Mouse (Mus musculus) midbrain, embryonic 13.5 days (tissue): ENCODE data around the gene H2-Ab1. TPM values are rescaled to one million over a fixed set of nuclear protein-coding genes. Genes with fewer than 3 reads are reported as not detected.

Experiments used
- ATAC-seq: fragments of 200-750 bp; cut with Nextera tagmentation; 2 replicates; pipeline ENCODE4 v1.8.0; 2017; ENCODE audit warnings: mild to moderate bottlenecking, moderate TSS enrichment, moderate library complexity
- H3K27ac ChIP-seq: fragments of 300-500 bp; sonication (generic); 2 replicates; pipeline ENCODE4 v1.5.1; 2015; ENCODE audit warnings: inconsistent platforms, mild to moderate bottlenecking, moderate library complexity
- H3K27me3 ChIP-seq: fragments of 300-500 bp; sonication (generic); 2 replicates; pipeline ENCODE4 v1.6.1; 2015; ENCODE audit warnings: mild to moderate bottlenecking, inconsistent platforms
- H3K36me3 ChIP-seq: fragments of 300-500 bp; sonication (generic); 2 replicates; pipeline ENCODE4 v1.6.1; 2015; ENCODE audit warnings: mild to moderate bottlenecking, inconsistent platforms
- H3K4me1 ChIP-seq: fragments of 300-500 bp; sonication (generic); replicated peaks from 2 replicates; pipeline ENCODE4 v1.6.1; 2015; ENCODE audit warnings: inconsistent platforms
- H3K4me2 ChIP-seq: fragments of 300-500 bp; sonication (generic); replicated peaks from 2 replicates; pipeline ENCODE4 v1.6.1; 2015; ENCODE audit warnings: moderate library complexity, mild to moderate bottlenecking, inconsistent platforms
- H3K4me3 ChIP-seq: fragments of 300-500 bp; sonication (generic); replicated peaks from 2 replicates; pipeline ENCODE4 v1.5.1; 2015; ENCODE audit warnings: mild to moderate bottlenecking, inconsistent platforms
- H3K9ac ChIP-seq: fragments of 300-500 bp; sonication (generic); replicated peaks from 2 replicates; pipeline ENCODE4 v1.6.1; 2015; ENCODE audit warnings: mild to moderate bottlenecking, inconsistent platforms
- H3K9me3 ChIP-seq: fragments of 300-500 bp; sonication (generic); 2 replicates; pipeline ENCODE4 v1.6.1; 2016; ENCODE audit warnings: mild to moderate bottlenecking, inconsistent platforms
- WGBS: fragments of 180-500 bp; shearing (Covaris S2); methylation state at CpG from one replicate; pipeline ENCODE4 v1.1.7; 2015; 5-methylcytosine and 5-hydroxymethylcytosine counted together
- polyA plus RNA-seq: library from polyadenylated mRNA; unstranded; fragments of >200 nt; fragmentation: Nextera tagmentation; extraction: Ambion mirVana; gene quantifications from 2 replicates; pipeline ENCODE4 v1.2.1, GENCODE M21; 2015

Gene H2-Ab1
- polyA plus RNA-seq, 1 experiment from 2014 or later = 1.7 TPM

- WGBS = 74% methylated on average over 1 of the region's 1 CpGs
- no peak for ATAC-seq
- Histone ChIP-seq H3K4me2 (no peak overlapping the region), H3K4me1 (peaks cover 3% of the 10 kb centered on the region; the same call in 1 of the 2 replicates), H3K36me3 (no peaks in the 10 kb centered on the region), H3K9me3 (no peaks in the 10 kb centered on the region), H3K27ac (no peak overlapping the region), H3K27me3 (peaks cover 5% of the 10 kb centered on the region; the same call in 1 of the 2 replicates), H3K9ac (no peak overlapping the region), H3K4me3 (no peak overlapping the region)
These were observed 54.7 kb downstream of the H2-Ab1 start for GRCm38 (mm10) chr17:34312185-34312584.

- Histone ChIP-seq H3K4me3 (no peak overlapping the region), H3K9me3 (no peaks in the 10 kb centered on the region), H3K27ac (no peak overlapping the region), H3K9ac (no peak overlapping the region), H3K4me2 (no peak overlapping the region), H3K36me3 (no peaks in the 10 kb centered on the region), H3K27me3 (no peaks in the 10 kb centered on the region), H3K4me1 (peaks cover 3% of the 10 kb centered on the region; the same call in 1 of the 2 replicates)
- WGBS = 39% methylated on average over 3 of the region's 3 CpGs
- ATAC-seq = peak; percentile 57; the same call in 1 of the 2 replicates
These were observed 55.9 kb downstream of the H2-Ab1 start for GRCm38 (mm10) chr17:34313393-34313792.

- no peaks in the 10 kb centered on the region for H3K27me3 ChIP-seq
- no peaks in the 10 kb centered on the region for H3K9me3 ChIP-seq
- no peak overlapping the region for H3K27ac ChIP-seq
- no peak overlapping the region for H3K4me3 ChIP-seq
- no peak for ATAC-seq
- H3K36me3 ChIP-seq = no peaks in the 10 kb centered on the region
- H3K4me2 ChIP-seq = no peak overlapping the region
- H3K4me1 ChIP-seq = peaks cover under 1% of the 10 kb centered on the region; the same call in 1 of the 2 replicates
- no peak overlapping the region for H3K9ac ChIP-seq
- WGBS = 62% methylated on average over 9 of the region's 9 CpGs
These were observed 56.8 kb downstream of the H2-Ab1 start for GRCm38 (mm10) chr17:34314286-34314685.

GRCm38 (mm10) chr17:34315512-34315911 lies 58.0 kb downstream of the H2-Ab1 start:
- Histone ChIP-seq H3K4me2 (no peak overlapping the region), H3K36me3 (no peaks in the 10 kb centered on the region), H3K27me3 (no peaks in the 10 kb centered on the region), H3K9me3 (no peaks in the 10 kb centered on the region), H3K9ac (no peak overlapping the region), H3K4me1 (no peaks in the 10 kb centered on the region), H3K27ac (no peak overlapping the region), H3K4me3 (no peak overlapping the region)
- no peak for ATAC-seq
- WGBS = 93% methylated on average over 1 of the region's 1 CpGs

- no peaks in the 10 kb centered on the region for H3K4me1 ChIP-seq
- no peak overlapping the region for H3K27ac ChIP-seq
- H3K9me3 ChIP-seq = no peaks in the 10 kb centered on the region
- H3K27me3 ChIP-seq = no peaks in the 10 kb centered on the region
- H3K4me3 ChIP-seq = no peak overlapping the region
- no peak for ATAC-seq
- H3K9ac ChIP-seq = no peak overlapping the region
- H3K4me2 ChIP-seq = no peak overlapping the region
- H3K36me3 ChIP-seq = no peaks in the 10 kb centered on the region
- WGBS = 78% methylated on average over 2 of the region's 2 CpGs
These were observed 59.2 kb downstream of the H2-Ab1 start for GRCm38 (mm10) chr17:34316697-34317096.

- WGBS = 62% methylated on average over 2 of the region's 2 CpGs
- H3K9ac ChIP-seq = no peak overlapping the region
These were observed 59.8 kb downstream of the H2-Ab1 start for GRCm38 (mm10) chr17:34317275-34317674.

More at GRCm38 (mm10) chr17:34317275-34317674, 59.8 kb downstream of the H2-Ab1 start:
- Histone ChIP-seq H3K27ac (no peak overlapping the region), H3K4me3 (no peak overlapping the region), H3K9me3 (no peaks in the 10 kb centered on the region), H3K4me1 (no peaks in the 10 kb centered on the region), H3K36me3 (no peaks in the 10 kb centered on the region), H3K4me2 (no peak overlapping the region), H3K27me3 (no peaks in the 10 kb centered on the region)
- no peak for ATAC-seq

Other genes with a start within 250 kb of the H2-Ab1 start
- 20.1 and 24.3 TPM in 2 replicates for gene Ring1, start 233.0 kb upstream of the H2-Ab1 start, polyA plus RNA-seq
- 80.5 and 91.7 TPM in 2 replicates for gene H2-Ke6, start 229.6 kb upstream of the H2-Ab1 start, polyA plus RNA-seq
- gene Slc39a7, start 226.0 kb upstream of the H2-Ab1 start, polyA plus RNA-seq = 176 and 180 TPM in 2 replicates
- 57.9 and 62.7 TPM in 2 replicates for gene Rxrb, start 225.9 kb upstream of the H2-Ab1 start, polyA plus RNA-seq
- gene Col11a2, start 218.3 kb upstream of the H2-Ab1 start, polyA plus RNA-seq = 2.1 and 2.5 TPM in 2 replicates
- gene H2-Oa, start 165.3 kb upstream of the H2-Ab1 start, polyA plus RNA-seq = not detected in 2 replicates
- 13.1 and 15.3 TPM in 2 replicates for gene H2-DMa, start 138.1 kb upstream of the H2-Ab1 start, polyA plus RNA-seq
- gene Brd2, start 135.1 kb upstream of the H2-Ab1 start, polyA plus RNA-seq = 128 and 147 TPM in 2 replicates
- gene H2-DMb2, start 114.4 kb upstream of the H2-Ab1 start, polyA plus RNA-seq = 0.14 and 0.32 TPM in 2 replicates
- gene H2-DMb1, start 104.6 kb upstream of the H2-Ab1 start, polyA plus RNA-seq = 0.43 TPM in 1 of 2 replicates, not detected in the other
- 0.46 and 0.57 TPM in 2 replicates for gene Tap1, start 70.1 kb upstream of the H2-Ab1 start, polyA plus RNA-seq
- gene Psmb9, start 69.9 kb upstream of the H2-Ab1 start, polyA plus RNA-seq = 0.73 and 1.5 TPM in 2 replicates
- 1.5 and 2.4 TPM in 2 replicates for gene Psmb8, start 60.0 kb upstream of the H2-Ab1 start, polyA plus RNA-seq
- gene Tap2, start 54.2 kb upstream of the H2-Ab1 start, polyA plus RNA-seq = 0.50 and 0.55 TPM in 2 replicates
- not detected in 2 replicates for gene H2-Ob, start 18.8 kb upstream of the H2-Ab1 start, polyA plus RNA-seq
- gene H2-Aa, start 30.1 kb downstream of the H2-Ab1 start, polyA plus RNA-seq = 0.28 and 0.41 TPM in 2 replicates
- 1.7 and 2.1 TPM in 2 replicates for gene H2-Eb1, start 48.2 kb downstream of the H2-Ab1 start, polyA plus RNA-seq
- gene H2-Eb2, start 68.0 kb downstream of the H2-Ab1 start, polyA plus RNA-seq = 0.12 TPM in 1 of 2 replicates, not detected in the other
- not detected in 2 replicates for gene Btnl2, start 97.1 kb downstream of the H2-Ab1 start, polyA plus RNA-seq
- gene Btnl1, start 119.4 kb downstream of the H2-Ab1 start, polyA plus RNA-seq = not detected in 2 replicates
- 4.6 and 5.6 TPM in 2 replicates for gene BC051142, start 141.1 kb downstream of the H2-Ab1 start, polyA plus RNA-seq
- not detected in 2 replicates for gene Btnl4, start 219.6 kb downstream of the H2-Ab1 start, polyA plus RNA-seq